Mouse (Mus musculus) stomach, embryonic 14.5 days (tissue): ENCODE data around the gene Gtf2ird1. TPM values are rescaled to one million over a fixed set of nuclear protein-coding genes. Genes with fewer than 3 reads are reported as not detected.
A peak's percentile ranks its signal among the peaks of the same experiment; 100 is the strongest.

Experiments used
- ATAC-seq: fragments of 200-750 bp; cut with Nextera tagmentation; 2 replicates; pipeline ENCODE4 v1.8.0; 2017; ENCODE audit warnings: low read depth, moderate TSS enrichment; ENCODE audit not compliant: insufficient number of reproducible peaks, insufficient read depth, low FRiP score
- H3K27ac ChIP-seq: fragments of 300-500 bp; sonication (generic); 2 replicates; pipeline ENCODE4 v1.5.1; 2014; ENCODE audit warnings: mild to moderate bottlenecking, low read length, moderate library complexity, mixed read lengths
- H3K27me3 ChIP-seq: fragments of 300-500 bp; sonication (generic); 2 replicates; pipeline ENCODE4 v1.6.1; 2014; ENCODE audit warnings: low read length, control low read depth, mixed read lengths; ENCODE audit not compliant: control insufficient read depth, insufficient read depth
- H3K36me3 ChIP-seq: fragments of 300-500 bp; sonication (generic); 2 replicates; pipeline ENCODE4 v1.6.1; 2014; ENCODE audit warnings: mild to moderate bottlenecking, control low read depth, low read length, moderate library complexity, mixed read lengths; ENCODE audit not compliant: control insufficient read depth, insufficient read depth
- H3K4me1 ChIP-seq: fragments of 300-500 bp; sonication (generic); 2 replicates; pipeline ENCODE4 v1.6.1; 2014; ENCODE audit warnings: low read length, control low read depth, mixed read lengths; ENCODE audit not compliant: control insufficient read depth, insufficient read depth
- H3K4me2 ChIP-seq: fragments of 300-500 bp; sonication (generic); replicated peaks from 2 replicates; pipeline ENCODE4 v1.6.1; 2014; ENCODE audit warnings: low read depth, low read length, control low read depth
- H3K4me3 ChIP-seq: fragments of 300-500 bp; sonication (generic); 2 replicates; pipeline ENCODE4 v1.5.1; 2014; ENCODE audit warnings: low read depth, low read length, control low read depth
- H3K9ac ChIP-seq: fragments of 300-500 bp; sonication (generic); replicated peaks from 2 replicates; pipeline ENCODE4 v1.6.1; 2014; ENCODE audit warnings: low read depth, mild to moderate bottlenecking, control low read depth, low read length, moderate library complexity, mixed read lengths
- H3K9me3 ChIP-seq: fragments of 300-500 bp; sonication (generic); 2 replicates; pipeline ENCODE4 v1.6.1; 2016; ENCODE audit warnings: low read depth, low read length, control low read depth; ENCODE audit not compliant: control insufficient read depth
- WGBS: fragments of 180-500 bp; shearing (Covaris S2); extraction: QIAGEN DNeasy Blood & Tissue Kit; methylation state at CpG from one replicate; pipeline ENCODE4 v1.1.7; 2014; 5-methylcytosine and 5-hydroxymethylcytosine counted together
- polyA plus RNA-seq: library from polyadenylated mRNA; unstranded; fragments of >200 nt; fragmentation: Nextera tagmentation; extraction: Ambion mirVana; gene quantifications from 2 replicates; pipeline ENCODE4 v1.2.1, GENCODE M21; 2014

Gene Gtf2ird1
- polyA plus RNA-seq, 1 experiment from 2014 or later, result 107 TPM

DNA sequence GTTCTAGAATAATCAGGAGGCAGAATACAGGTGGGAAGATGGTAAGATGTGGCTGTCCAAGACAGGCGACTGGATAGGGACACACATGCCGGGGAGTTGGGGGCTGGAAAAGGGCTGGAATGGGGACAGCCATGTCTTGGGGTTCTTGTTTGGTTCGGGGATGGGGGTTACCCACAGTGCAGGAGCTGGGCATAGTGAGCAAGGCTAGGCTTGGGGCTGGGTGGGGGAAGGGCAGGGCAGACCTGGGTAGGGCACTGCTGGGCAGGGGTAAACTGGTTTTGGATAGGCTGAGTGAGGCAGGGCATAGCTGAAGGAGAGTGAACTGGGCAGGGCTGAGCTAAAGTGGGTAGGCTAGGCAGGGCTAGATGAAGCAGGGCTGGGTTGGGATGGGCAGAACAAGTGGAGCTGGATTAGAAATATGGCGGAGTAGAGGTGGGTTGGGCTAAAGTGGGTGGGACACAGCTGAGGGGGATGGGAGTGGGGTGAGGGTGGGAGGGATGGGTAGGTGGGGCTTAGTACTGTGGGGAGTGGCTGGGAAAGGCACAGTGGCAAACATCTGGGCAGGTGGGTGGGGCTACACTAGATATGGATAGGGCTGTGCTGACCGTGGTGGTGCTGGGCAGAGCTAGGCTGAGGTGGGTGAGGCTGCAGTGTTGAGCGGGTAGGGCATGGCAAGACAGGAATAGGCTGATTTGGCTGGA is 46.8 kb downstream of the Gtf2ird1 start:
- Histone ChIP-seq H3K4me2 (no peak overlapping the region), H3K36me3 (peaks cover 86% of the 10 kb centered on the region), H3K4me3 (no peak overlapping the region), H3K9ac (no peak overlapping the region), H3K27me3 (no peaks in the 10 kb centered on the region), H3K4me1 (no peaks in the 10 kb centered on the region), H3K9me3 (no peaks in the 10 kb centered on the region), H3K27ac (no peak overlapping the region)
- peak; percentile 67 for ATAC-seq
- 94% methylated on average over 6 of the region's 6 CpGs for WGBS

DNA sequence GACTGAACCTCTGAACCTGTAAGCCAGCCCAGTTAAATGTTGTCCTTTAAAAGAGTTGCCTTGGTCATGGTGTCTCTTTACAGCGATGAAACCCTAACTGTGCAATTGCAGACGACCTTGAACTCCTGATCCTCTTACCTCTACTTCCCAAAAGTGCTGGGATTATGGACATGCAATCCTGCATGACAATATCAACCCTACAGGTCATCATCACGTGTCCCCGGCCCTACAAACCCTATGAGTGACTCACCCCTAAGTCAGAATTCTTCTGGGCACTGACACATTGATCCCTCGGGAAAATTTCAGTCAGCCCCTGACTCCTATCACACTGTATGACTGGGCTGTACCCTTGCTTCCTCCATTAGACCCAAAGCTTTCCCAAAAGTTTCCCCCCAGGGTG is 48.4 kb downstream of the Gtf2ird1 start:
- H3K36me3 ChIP-seq, result peaks cover 92% of the 10 kb centered on the region
- no peaks in the 10 kb centered on the region for H3K4me1 ChIP-seq
- no peak overlapping the region for H3K4me2 ChIP-seq
- 88% methylated on average over 5 of the region's 5 CpGs for WGBS
- H3K9me3 ChIP-seq, result no peaks in the 10 kb centered on the region
- H3K4me3 ChIP-seq, result no peak overlapping the region
- H3K9ac ChIP-seq, result no peak overlapping the region
- H3K27ac ChIP-seq, result no peak overlapping the region
- no peaks in the 10 kb centered on the region for H3K27me3 ChIP-seq
- no peak for ATAC-seq

DNA sequence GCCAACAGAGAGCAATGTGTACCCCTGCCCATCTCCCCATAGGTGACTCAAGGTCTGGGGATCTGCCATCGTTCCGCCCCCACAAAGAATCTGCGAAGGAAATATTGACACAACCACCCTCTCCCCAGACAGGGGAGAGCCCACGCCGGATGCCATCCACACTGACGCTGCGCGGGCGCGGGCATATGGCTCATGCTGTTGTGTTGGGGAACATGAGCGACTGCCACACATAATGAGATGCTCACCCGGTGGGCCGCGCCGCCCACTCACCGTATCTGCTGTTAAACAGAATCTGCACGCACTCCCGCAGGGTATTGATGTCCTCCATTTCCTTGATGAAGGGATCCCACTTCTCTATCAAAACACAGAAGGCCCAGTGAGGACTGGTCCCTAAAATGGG is 54.7 kb downstream of the Gtf2ird1 start:
- Histone ChIP-seq H3K4me1 (no peaks in the 10 kb centered on the region), H3K27me3 (no peaks in the 10 kb centered on the region), H3K4me2 (no peak overlapping the region), H3K4me3 (no peak overlapping the region), H3K27ac (no peak overlapping the region), H3K9me3 (no peaks in the 10 kb centered on the region), H3K9ac (no peak overlapping the region), H3K36me3 (peaks cover 82% of the 10 kb centered on the region)
- 96% methylated on average over 18 of the region's 18 CpGs for WGBS
- ATAC-seq, result no peak

DNA sequence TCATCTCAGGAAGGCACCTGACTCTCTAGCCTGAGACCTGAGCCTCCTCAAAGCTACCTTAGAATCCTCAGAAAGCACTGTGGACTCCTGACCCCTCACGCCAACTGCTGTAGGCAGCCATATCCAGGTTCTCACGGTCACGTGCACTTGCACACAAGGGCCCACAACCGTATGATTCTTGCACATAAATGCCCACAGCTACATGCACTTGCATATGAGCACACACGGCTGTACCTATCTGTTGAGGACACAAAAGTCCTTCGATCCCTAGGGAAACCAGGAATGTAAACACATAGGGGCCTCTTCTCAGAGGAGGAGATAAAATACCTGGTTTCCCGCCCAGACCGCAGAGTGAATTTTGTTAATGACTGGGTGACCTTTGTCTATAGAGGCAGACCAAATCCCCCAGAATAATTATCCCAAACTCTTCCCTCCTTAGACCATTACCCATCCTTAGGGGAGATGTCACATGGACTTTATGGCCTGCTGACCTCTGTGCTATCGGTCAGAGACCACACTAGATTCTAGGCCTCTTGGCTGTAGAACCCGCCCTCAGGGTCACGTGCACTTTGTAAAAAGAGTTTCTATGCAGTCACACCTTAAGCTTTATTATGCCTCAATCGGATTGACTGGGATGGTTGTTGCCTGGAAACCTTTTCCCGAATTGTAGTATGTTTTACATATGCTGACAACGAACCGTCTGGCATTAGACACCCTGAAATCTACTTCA is 58.9 kb downstream of the Gtf2ird1 start:
- H3K27ac ChIP-seq, result no peak overlapping the region
- no peak for ATAC-seq
- no peak overlapping the region for H3K4me2 ChIP-seq
- peaks cover 75% of the 10 kb centered on the region for H3K36me3 ChIP-seq
- H3K27me3 ChIP-seq, result no peaks in the 10 kb centered on the region
- no peaks in the 10 kb centered on the region for H3K9me3 ChIP-seq
- no peak overlapping the region for H3K9ac ChIP-seq
- no peak overlapping the region for H3K4me3 ChIP-seq
- 78% methylated on average over 15 of the region's 15 CpGs for WGBS
- no peaks in the 10 kb centered on the region for H3K4me1 ChIP-seq

DNA sequence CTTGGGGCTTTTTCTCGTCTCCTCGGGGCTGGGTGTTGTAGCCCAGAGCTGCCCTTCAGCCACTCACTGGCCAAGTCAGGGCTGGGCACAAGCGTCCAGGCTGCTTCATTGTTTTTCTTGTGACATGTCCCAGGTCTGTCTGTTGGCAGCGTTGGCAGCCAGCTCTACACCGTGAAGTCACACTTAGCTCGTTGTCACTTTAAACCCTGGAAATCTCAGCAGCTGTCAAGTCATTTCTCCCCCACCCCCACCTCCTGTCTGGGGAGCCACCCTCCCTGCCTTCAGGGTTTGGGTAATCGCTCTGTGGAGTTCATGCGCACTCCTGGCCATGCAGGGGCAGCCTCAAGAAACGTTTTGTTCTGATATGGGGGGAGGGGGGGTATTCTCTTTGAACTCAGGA is 60.0 kb downstream of the Gtf2ird1 start:
- 71% methylated on average over 9 of the region's 9 CpGs for WGBS

DNA sequence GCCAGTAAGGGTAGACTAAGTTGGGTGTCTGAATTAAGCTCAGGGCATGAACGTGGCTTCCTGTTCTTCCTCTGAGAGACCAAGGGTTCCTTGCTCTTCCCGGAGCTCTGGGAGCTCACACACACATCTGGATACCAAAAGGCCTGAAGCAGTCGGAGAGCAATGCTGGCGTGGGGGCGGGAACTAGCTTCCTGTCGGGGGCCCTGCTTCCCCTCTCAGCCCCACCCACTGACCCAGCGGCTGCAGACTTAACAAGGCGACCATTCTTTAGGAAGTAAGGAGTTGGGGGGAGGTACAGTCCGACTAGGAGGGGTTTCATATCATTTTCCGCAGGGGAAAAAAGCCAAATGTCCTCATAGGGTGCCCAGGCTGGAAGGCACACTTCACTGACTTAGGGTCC is 61.9 kb downstream of the Gtf2ird1 start:
- peak; percentile 47; the same call in 1 of the 2 replicates for ATAC-seq
- peaks cover 83% of the 10 kb centered on the region for H3K36me3 ChIP-seq
- no peak overlapping the region for H3K4me2 ChIP-seq
- peak overlapping the region; percentile 34; the same call in 1 of the 2 replicates for H3K27ac ChIP-seq
- H3K4me3 ChIP-seq, result no peak overlapping the region
- H3K27me3 ChIP-seq, result no peaks in the 10 kb centered on the region
- no peaks in the 10 kb centered on the region for H3K9me3 ChIP-seq
- no peaks in the 10 kb centered on the region for H3K4me1 ChIP-seq
- no peak overlapping the region for H3K9ac ChIP-seq
- WGBS, result 42% methylated on average over 10 of the region's 10 CpGs

More for the DNA sequence above, 60.0 kb downstream of the Gtf2ird1 start:
- H3K4me3 ChIP-seq, result no peak overlapping the region
- H3K9ac ChIP-seq, result no peak overlapping the region
- peaks cover 76% of the 10 kb centered on the region for H3K36me3 ChIP-seq
- H3K27me3 ChIP-seq, result no peaks in the 10 kb centered on the region
- no peaks in the 10 kb centered on the region for H3K4me1 ChIP-seq
- no peak overlapping the region for H3K27ac ChIP-seq
- no peak overlapping the region for H3K4me2 ChIP-seq
- H3K9me3 ChIP-seq, result no peaks in the 10 kb centered on the region
- ATAC-seq, result no peak

DNA sequence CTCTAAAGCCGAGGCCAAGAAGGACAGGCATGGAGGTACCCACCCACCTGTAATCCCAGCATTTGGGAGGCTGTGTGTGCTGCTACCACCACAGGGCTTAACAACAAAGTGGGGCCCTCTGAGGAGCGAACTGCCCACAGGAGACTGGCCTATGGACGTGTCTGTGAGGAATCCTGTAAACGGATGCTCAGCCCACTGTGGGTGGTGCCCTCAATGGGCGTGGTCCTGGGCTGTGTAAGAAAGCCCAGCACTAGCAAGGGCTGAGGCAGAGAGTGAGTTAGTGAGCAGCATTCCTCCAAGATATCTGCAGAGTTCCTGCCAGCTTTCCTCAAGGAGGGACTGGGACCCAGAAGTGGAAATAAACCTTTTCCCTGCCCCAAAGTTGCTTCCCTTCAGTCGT is 62.9 kb downstream of the Gtf2ird1 start:
- Histone ChIP-seq H3K27me3 (no peaks in the 10 kb centered on the region), H3K4me1 (no peaks in the 10 kb centered on the region), H3K36me3 (peaks cover 83% of the 10 kb centered on the region), H3K9me3 (no peaks in the 10 kb centered on the region), H3K4me2 (no peak overlapping the region), H3K4me3 (no peak overlapping the region), H3K9ac (no peak overlapping the region), H3K27ac (no peak overlapping the region; the same call in 1 of the 2 replicates)
- peak; percentile 54; the same call in 1 of the 2 replicates for ATAC-seq
- WGBS, result 59% methylated on average over 6 of the region's 6 CpGs

DNA sequence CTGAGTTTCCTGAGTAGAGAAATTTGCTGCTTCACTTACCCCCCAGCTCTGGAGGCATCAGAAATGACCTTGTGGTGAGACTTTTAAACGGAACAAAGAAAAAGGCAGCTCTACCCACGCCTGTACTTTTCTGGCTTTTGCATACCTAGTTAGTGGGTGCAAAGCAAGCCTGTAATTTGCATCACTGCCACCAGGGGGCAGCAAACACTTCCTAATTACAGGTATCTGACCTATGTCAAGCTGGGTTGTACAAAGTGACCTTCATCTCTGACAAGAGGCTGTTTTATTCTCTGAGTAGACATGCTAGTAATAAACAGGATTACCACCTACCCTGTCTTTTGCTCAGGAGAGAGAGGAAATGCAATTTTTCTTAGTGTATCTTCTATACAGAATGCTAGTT is 71.4 kb downstream of the Gtf2ird1 start:
- ATAC-seq, result no peak
- Histone ChIP-seq H3K9me3 (no peaks in the 10 kb centered on the region), H3K9ac (no peak overlapping the region), H3K4me1 (no peaks in the 10 kb centered on the region), H3K27ac (no peak overlapping the region), H3K36me3 (peaks cover 85% of the 10 kb centered on the region), H3K27me3 (no peaks in the 10 kb centered on the region), H3K4me3 (no peak overlapping the region), H3K4me2 (no peak overlapping the region)
- WGBS, result 70% methylated on average over 2 of the region's 2 CpGs
